Mouse (Mus musculus) MEL (cell line): ENCODE measurements around the gene Csnk2a2. TPM values are rescaled to one million over a fixed set of nuclear protein-coding genes. Genes with fewer than 3 reads are reported as not detected.
A peak's percentile ranks its signal among the peaks of the same experiment; 100 is the strongest.

Source experiments
- DNase-seq: peaks from one replicate; pipeline ENCODE4 v3.0.0; 2011; ENCODE audit warnings: low read depth, low spot score
- H3K27ac ChIP-seq: 2 replicates; pipeline ENCODE4 v1.5.1; 2012; ENCODE audit warnings: low read depth, mild to moderate bottlenecking, control low read depth, low read length, moderate library complexity; ENCODE audit not compliant: control insufficient read depth
- H3K27me3 ChIP-seq, 2 experiments: fragments of 150-350 bp in 1 of 2; sonication (generic) in 1 of 2; 2 replicates each; pipeline ENCODE4 v1.6.1; 2012; ENCODE audit warnings: low read length in 2 of 2, mild to moderate bottlenecking in 2 of 2, improper control_type of control experiment in 1 of 2, moderate library complexity in 1 of 2; ENCODE audit not compliant: insufficient read depth in 2 of 2, control insufficient read depth in 1 of 2
- H3K36me3 ChIP-seq, 2 experiments: 2 replicates each; pipeline ENCODE4 v1.6.1; 2012 to 2014; ENCODE audit warnings: low read length in 2 of 2, improper control_type of control experiment in 1 of 2, inconsistent platforms in 1 of 2, mild to moderate bottlenecking in 1 of 2; ENCODE audit not compliant: insufficient read depth in 2 of 2, control insufficient read depth in 1 of 2
- H3K4me1 ChIP-seq, 2 experiments: fragments of 150-350 bp in 1 of 2; sonication (generic) in 1 of 2; 2 replicates each; pipeline ENCODE4 v1.6.1; 2012; ENCODE audit warnings: low read length in 2 of 2, improper control_type of control experiment in 1 of 2, mild to moderate bottlenecking in 1 of 2; ENCODE audit not compliant: insufficient read depth in 2 of 2, control insufficient read depth in 1 of 2
- H3K4me3 ChIP-seq, 2 experiments: fragments of 150-350 bp in 1 of 2; sonication (generic) in 1 of 2; 2 replicates each; pipeline ENCODE4 v1.5.1; 2012; ENCODE audit warnings: low read depth in 2 of 2, low read length in 2 of 2, mild to moderate bottlenecking in 2 of 2, moderate library complexity in 2 of 2, control low read depth in 1 of 2, improper control_type of control experiment in 1 of 2; ENCODE audit not compliant: control insufficient read depth in 1 of 2, insufficient read depth in 1 of 2
- H3K79me2 ChIP-seq: 2 replicates; pipeline ENCODE4 v1.6.1; 2012; ENCODE audit warnings: mild to moderate bottlenecking, low read length, moderate library complexity; ENCODE audit not compliant: control insufficient read depth, poor library complexity, insufficient read depth
- H3K9ac ChIP-seq: 2 replicates; pipeline ENCODE4 v1.6.1; 2012; ENCODE audit warnings: low read depth, mild to moderate bottlenecking, control low read depth, low read length, moderate library complexity; ENCODE audit not compliant: control insufficient read depth, poor library complexity, severe bottlenecking
- H3K9me3 ChIP-seq: fragments of 150-350 bp; sonication (generic); replicated peaks from 2 replicates; pipeline ENCODE4 v1.6.1; 2012; ENCODE audit warnings: mild to moderate bottlenecking, low read length, improper control_type of control experiment, moderate library complexity; ENCODE audit not compliant: insufficient read depth
- BHLHE40 ChIP-seq: IDR thresholded peaks from 2 replicates; pipeline ENCODE4 v1.6.1; 2012; ENCODE audit warnings: low read depth, mild to moderate bottlenecking, inconsistent platforms, low read length, improper control_type of control experiment, borderline replicate concordance
- CHD1 ChIP-seq: IDR thresholded peaks from 2 replicates; pipeline ENCODE4 v1.6.1; 2012; ENCODE audit warnings: low read depth, mild to moderate bottlenecking, inconsistent platforms, low read length, improper control_type of control experiment
- CHD2 ChIP-seq: IDR thresholded peaks from 2 replicates; pipeline ENCODE4 v1.6.1; 2011; ENCODE audit warnings: low read length, improper control_type of control experiment
- CTCF ChIP-seq, 3 experiments: IDR thresholded peaks in 2 of 3; conservative IDR thresholded peaks in 1 of 3; 2 replicates each; pipeline ENCODE4 v1.5.1; 2011 to 2012; ENCODE audit warnings: low read length in 3 of 3, low read depth in 2 of 3, mild to moderate bottlenecking in 2 of 3, improper control_type of control experiment in 1 of 3, inconsistent platforms in 1 of 3, mixed read lengths in 1 of 3, moderate library complexity in 1 of 3; ENCODE audit not compliant: control insufficient read depth in 1 of 3, insufficient read depth in 1 of 3, poor library complexity in 1 of 3, severe bottlenecking in 1 of 3
- E2F4 ChIP-seq: IDR thresholded peaks from 2 replicates; pipeline ENCODE4 v1.6.1; 2011; ENCODE audit warnings: low read depth, low read length, improper control_type of control experiment, borderline replicate concordance
- ELF1 ChIP-seq: IDR thresholded peaks from 2 replicates; pipeline ENCODE4 v1.6.1; 2014; ENCODE audit warnings: low read depth, mild to moderate bottlenecking, inconsistent platforms, low read length, improper control_type of control experiment, moderate library complexity
- EP300 ChIP-seq, 2 experiments: IDR thresholded peaks; 2 replicates each; pipeline ENCODE4 v1.6.1; 2011; ENCODE audit warnings: improper control_type of control experiment in 2 of 2, low read length in 2 of 2, low read depth in 1 of 2, mild to moderate bottlenecking in 1 of 2
- ETS1 ChIP-seq: IDR thresholded peaks from 2 replicates; pipeline ENCODE4 v1.6.1; 2012; ENCODE audit warnings: low read depth, mild to moderate bottlenecking, inconsistent platforms, low read length, improper control_type of control experiment, moderate library complexity
- GABPA ChIP-seq: IDR thresholded peaks from 2 replicates; pipeline ENCODE4 v1.6.1; 2012; ENCODE audit warnings: low read depth, mild to moderate bottlenecking, inconsistent platforms, low read length, improper control_type of control experiment, moderate library complexity
- GATA1 ChIP-seq: IDR thresholded peaks from 2 replicates; pipeline ENCODE4 v1.6.1; 2011; ENCODE audit warnings: low read depth, low read length, improper control_type of control experiment
- HCFC1 ChIP-seq: IDR thresholded peaks from 2 replicates; pipeline ENCODE4 v1.6.1; 2012; ENCODE audit warnings: low read depth, mild to moderate bottlenecking, inconsistent platforms, low read length, improper control_type of control experiment, moderate library complexity
- JUND ChIP-seq: IDR thresholded peaks from 2 replicates; pipeline ENCODE4 v1.6.1; 2011; ENCODE audit warnings: low read depth, mild to moderate bottlenecking, improper control_type of control experiment, low read length
- KAT2A ChIP-seq: conservative IDR thresholded peaks from 2 replicates; pipeline ENCODE4 v1.6.1; 2012; ENCODE audit warnings: low read depth, low read length, improper control_type of control experiment, inconsistent platforms
- MAX ChIP-seq: IDR thresholded peaks from 2 replicates; pipeline ENCODE4 v1.6.1; 2011; ENCODE audit warnings: low read length, improper control_type of control experiment
- MAZ ChIP-seq: IDR thresholded peaks from 2 replicates; pipeline ENCODE4 v1.6.1; 2012; ENCODE audit warnings: low read depth, mild to moderate bottlenecking, inconsistent platforms, low read length, improper control_type of control experiment
- MEF2A ChIP-seq: IDR thresholded peaks from 2 replicates; pipeline ENCODE4 v1.6.1; 2014; ENCODE audit warnings: low read depth, mild to moderate bottlenecking, inconsistent platforms, low read length, improper control_type of control experiment; ENCODE audit not compliant: poor library complexity, insufficient replicate concordance, severe bottlenecking; ENCODE audit errors: extremely low read depth
- MXI1 ChIP-seq: IDR thresholded peaks from 2 replicates; pipeline ENCODE4 v1.6.1; 2011; ENCODE audit warnings: mild to moderate bottlenecking, low read depth, low read length, improper control_type of control experiment
- MYB ChIP-seq: IDR thresholded peaks from 2 replicates; pipeline ENCODE4 v1.6.1; 2011; ENCODE audit warnings: mild to moderate bottlenecking, low read depth, low read length, improper control_type of control experiment
- MYC ChIP-seq: IDR thresholded peaks from 2 replicates; pipeline ENCODE4 v1.6.1; 2011; ENCODE audit warnings: low read depth, mild to moderate bottlenecking, low read length, improper control_type of control experiment, moderate library complexity
- NELFE ChIP-seq: IDR thresholded peaks from 2 replicates; pipeline ENCODE4 v1.6.1; 2011; ENCODE audit warnings: low read depth, low read length, improper control_type of control experiment
- NRF1 ChIP-seq: IDR thresholded peaks from 2 replicates; pipeline ENCODE4 v1.6.1; 2014; ENCODE audit warnings: low read depth, mild to moderate bottlenecking, inconsistent platforms, low read length, improper control_type of control experiment, moderate library complexity; ENCODE audit not compliant: poor library complexity, insufficient read depth, severe bottlenecking
- POLR2A ChIP-seq, 2 experiments: IDR thresholded peaks; 2 replicates each; pipeline ENCODE4 v1.6.1; 2011 to 2012; ENCODE audit warnings: low read length in 2 of 2, mild to moderate bottlenecking in 2 of 2, control low read depth in 1 of 2, improper control_type of control experiment in 1 of 2, low read depth in 1 of 2, moderate library complexity in 1 of 2; ENCODE audit not compliant: control insufficient read depth in 1 of 2, insufficient read depth in 1 of 2, poor library complexity in 1 of 2
- POLR2AphosphoS2 ChIP-seq: IDR thresholded peaks from 2 replicates; pipeline ENCODE4 v1.6.1; 2011; ENCODE audit warnings: low read length, improper control_type of control experiment
- POLR2AphosphoS5 ChIP-seq: IDR thresholded peaks from 2 replicates; pipeline ENCODE4 v1.6.1; 2012; ENCODE audit warnings: low read depth, borderline replicate concordance, mild to moderate bottlenecking, inconsistent platforms, low read length, moderate library complexity, mixed read lengths
- RCOR1 ChIP-seq: IDR thresholded peaks from 2 replicates; pipeline ENCODE4 v1.6.1; 2012; ENCODE audit warnings: low read depth, mild to moderate bottlenecking, inconsistent platforms, low read length, improper control_type of control experiment
- TAL1 ChIP-seq: IDR thresholded peaks from 2 replicates; pipeline ENCODE4 v1.6.1; 2012; ENCODE audit warnings: mild to moderate bottlenecking, inconsistent platforms, low read length, moderate library complexity, mixed read lengths
- TBP ChIP-seq: IDR thresholded peaks from 2 replicates; pipeline ENCODE4 v1.8.0; 2011; ENCODE audit warnings: low read depth, low read length, improper control_type of control experiment
- TCF12 ChIP-seq: IDR thresholded peaks from 2 replicates; pipeline ENCODE4 v1.6.1; 2014; ENCODE audit warnings: low read depth, mild to moderate bottlenecking, inconsistent platforms, low read length, improper control_type of control experiment, moderate library complexity
- UBTF ChIP-seq: IDR thresholded peaks from 2 replicates; pipeline ENCODE4 v1.6.1; 2012; ENCODE audit warnings: low read depth, mild to moderate bottlenecking, inconsistent platforms, low read length, improper control_type of control experiment, moderate library complexity, borderline replicate concordance; ENCODE audit not compliant: insufficient read depth
- USF1 ChIP-seq: IDR thresholded peaks from 2 replicates; pipeline ENCODE4 v1.6.1; 2014; ENCODE audit warnings: low read depth, mild to moderate bottlenecking, inconsistent platforms, low read length, improper control_type of control experiment, moderate library complexity
- USF2 ChIP-seq, 2 experiments: IDR thresholded peaks; 2 replicates each; pipeline ENCODE4 v1.6.1; 2011 to 2012; ENCODE audit warnings: improper control_type of control experiment in 2 of 2, low read length in 2 of 2, borderline replicate concordance in 1 of 2, inconsistent platforms in 1 of 2, low read depth in 1 of 2, mild to moderate bottlenecking in 1 of 2; ENCODE audit not compliant: insufficient read depth in 1 of 2
- ZC3H11A ChIP-seq: IDR thresholded peaks from 2 replicates; pipeline ENCODE4 v1.6.1; 2012; ENCODE audit warnings: low read depth, mild to moderate bottlenecking, inconsistent platforms, low read length, improper control_type of control experiment
- ZKSCAN1 ChIP-seq: IDR thresholded peaks from 2 replicates; pipeline ENCODE4 v1.6.1; 2012; ENCODE audit warnings: low read depth, mild to moderate bottlenecking, inconsistent platforms, low read length, improper control_type of control experiment, moderate library complexity
- ZMIZ1 ChIP-seq: IDR thresholded peaks from 2 replicates; pipeline ENCODE4 v1.6.1; 2012; ENCODE audit warnings: low read depth, mild to moderate bottlenecking, inconsistent platforms, low read length, improper control_type of control experiment, moderate library complexity
- ZNF384 ChIP-seq: IDR thresholded peaks from 2 replicates; pipeline ENCODE4 v1.6.1; 2012; ENCODE audit warnings: low read depth, mild to moderate bottlenecking, inconsistent platforms, low read length, improper control_type of control experiment
- polyA plus RNA-seq, 2 experiments: library from polyadenylated mRNA; stranded (reverse) in 1 of 2; unstranded in 1 of 2; fragments of >175 nt in 1 of 2; fragments of >200 nt in 1 of 2; gene quantifications; 2 replicates each; pipeline versions ENCODE4 v1.2.1 to v1.2.4; 2012; ENCODE audit warnings: low replicate concordance in 2 of 2, low read depth in 1 of 2; ENCODE audit not compliant: insufficient read length in 2 of 2, insufficient read depth in 1 of 2, missing spikeins in 1 of 2
- total RNA-seq: library from RNA; depleted of rRNA; stranded (reverse); fragments of 300-350 nt; gene quantifications from 2 replicates; pipeline ENCODE4 v1.2.3, GENCODE M21; 2012

The Csnk2a2 gene
- total and polyA plus RNA-seq, 3 experiments: 44.0 to 121 TPM; not detected in 1

DNA sequence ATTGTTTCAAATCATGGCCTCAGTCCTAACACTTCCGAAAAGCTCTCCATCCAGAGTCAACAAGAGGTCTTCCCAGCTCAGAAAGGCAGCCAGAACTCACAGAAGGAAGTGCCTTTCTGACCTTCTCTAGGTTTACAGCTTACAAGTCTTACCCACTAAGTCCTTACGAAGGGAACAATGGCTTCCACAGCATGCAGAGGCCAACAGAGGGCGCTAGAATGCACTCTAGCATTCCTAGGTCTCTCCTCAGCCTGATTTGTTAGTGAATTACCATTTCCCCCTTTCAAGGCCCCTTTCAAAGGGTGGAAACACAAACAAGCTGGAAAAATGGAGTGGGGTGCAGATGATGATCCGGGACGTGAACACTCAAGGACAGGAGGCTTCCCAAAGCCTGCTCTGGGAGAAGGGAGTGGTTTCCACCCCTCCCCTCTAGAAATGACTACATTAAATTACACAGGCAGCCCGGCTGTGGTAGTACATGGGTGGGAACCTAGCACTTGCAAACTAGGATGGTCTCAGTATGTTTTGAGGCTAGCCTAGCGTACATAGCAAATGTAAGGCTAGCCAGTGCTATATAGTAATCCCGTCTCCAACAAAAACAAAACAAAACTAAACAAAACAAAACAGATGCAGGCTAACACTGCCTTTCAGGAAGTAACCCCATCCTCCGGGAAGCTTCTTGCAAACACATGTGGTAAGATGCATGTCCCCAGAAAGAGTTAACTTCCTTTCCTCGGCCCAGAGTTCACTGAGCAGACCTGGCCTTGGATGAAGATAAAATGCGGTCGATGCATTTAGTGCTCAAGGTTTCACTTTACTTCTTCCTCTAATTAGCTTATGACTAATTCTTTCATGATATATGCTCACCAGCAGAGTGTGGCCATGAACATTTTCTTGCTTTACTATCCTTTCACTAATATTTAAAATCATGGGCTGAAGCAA lies 62.0 kb downstream of the Csnk2a2 start:
- Histone ChIP-seq H3K27ac (peak overlapping the region; percentile 34), H3K27me3 (no peaks in the 10 kb centered on the region), H3K36me3 (peaks cover 2 to 29% of the 10 kb centered on the region in 2 experiments; a peak in 3 of 4 replicates), H3K9ac (peak overlapping the region; percentile 32), H3K4me1 (peaks cover 16 to 35% of the 10 kb centered on the region in 2 experiments), H3K4me3 (peak overlapping the region; percentile 40 to 51), H3K79me2 (peaks cover 39% of the 10 kb centered on the region), H3K9me3 (no peaks in the 10 kb centered on the region)
- peak; percentile 91 for DNase-seq
- TF ChIP-seq ZKSCAN1: no peak
- no peak for TF ChIP-seq CHD2
- no peak for TF ChIP-seq TBP
- TF ChIP-seq ZNF384: no peak
- no peak for TF ChIP-seq KAT2A
- no peak for TF ChIP-seq ZMIZ1
- no peak; the same call in 1 of the 2 replicates for TF ChIP-seq HCFC1
- TF ChIP-seq USF2 (IDR thresholded peaks at IDR 0.05; ENCODE audit: borderline replicate concordance in 1 of 2, insufficient read depth in 1 of 2, low read depth in 1 of 2, low read length in 2 of 2): no peak
- peak; percentile 60 for TF ChIP-seq ETS1
- no peak for TF ChIP-seq E2F4
- TF ChIP-seq USF1: no peak
- no peak for TF ChIP-seq POLR2AphosphoS2
- peak; percentile 52; the same call in 1 of the 2 replicates for TF ChIP-seq MAX
- TF ChIP-seq ELF1: no peak
- peak; percentile 81 to 93 (median 89) for TF ChIP-seq CTCF (IDR thresholded peaks at IDR 0.05 in 2 of 3, conservative IDR thresholded peaks at IDR 0.05 in 1 of 3; ENCODE audit: control insufficient read depth in 1 of 3, insufficient read depth in 1 of 3, low read depth in 2 of 3, low read length in 3 of 3, poor library complexity in 1 of 3, severe bottlenecking in 1 of 3)
- TF ChIP-seq GATA1: peak; percentile 46; the same call in 1 of the 2 replicates
- no peak for TF ChIP-seq JUND
- TF ChIP-seq NRF1: no peak
- no peak for TF ChIP-seq BHLHE40
- no peak for TF ChIP-seq MYB
- peak in 1 of 2 experiments; percentile 51; a peak in 3 of 4 replicates for TF ChIP-seq EP300 (IDR thresholded peaks at IDR 0.05; ENCODE audit: low read depth in 1 of 2, low read length in 2 of 2)
- no peak for TF ChIP-seq GABPA
- TF ChIP-seq UBTF: no peak
- TF ChIP-seq MAZ: no peak
- no peak for TF ChIP-seq POLR2A (IDR thresholded peaks at IDR 0.05; ENCODE audit: control insufficient read depth in 1 of 2, insufficient read depth in 1 of 2, low read depth in 1 of 2, low read length in 2 of 2, poor library complexity in 1 of 2)
- no peak for TF ChIP-seq MEF2A
- no peak for TF ChIP-seq NELFE
- TF ChIP-seq TAL1: 0 out of 2 replicates have a peak, but pooled peaks have one; percentile 33
- no peak; the same call in 1 of the 2 replicates for TF ChIP-seq ZC3H11A
- TF ChIP-seq MYC: peak; percentile 77
- peak; percentile 70 for TF ChIP-seq MXI1
- no peak for TF ChIP-seq CHD1
- no peak for TF ChIP-seq RCOR1
- TF ChIP-seq POLR2AphosphoS5: no peak
- no peak for TF ChIP-seq TCF12
